Mouse (Mus musculus) leukemia stem cell, adult 10-12 weeks (primary cell): Measurements from ENCODE around the gene Serpine1. TPM values are rescaled to one million over a fixed set of nuclear protein-coding genes. Genes with fewer than 3 reads are reported as not detected.

Experiments
- polyA plus RNA-seq: library from polyadenylated mRNA; stranded (reverse); fragments of >175 nt; gene quantifications from 2 replicates; pipeline ENCODE4 v1.2.3, GENCODE M21; 2012; ENCODE audit warnings: low replicate concordance

Gene Serpine1
- polyA plus RNA-seq: 0.62 and 0.82 TPM in 2 replicates

DNA sequence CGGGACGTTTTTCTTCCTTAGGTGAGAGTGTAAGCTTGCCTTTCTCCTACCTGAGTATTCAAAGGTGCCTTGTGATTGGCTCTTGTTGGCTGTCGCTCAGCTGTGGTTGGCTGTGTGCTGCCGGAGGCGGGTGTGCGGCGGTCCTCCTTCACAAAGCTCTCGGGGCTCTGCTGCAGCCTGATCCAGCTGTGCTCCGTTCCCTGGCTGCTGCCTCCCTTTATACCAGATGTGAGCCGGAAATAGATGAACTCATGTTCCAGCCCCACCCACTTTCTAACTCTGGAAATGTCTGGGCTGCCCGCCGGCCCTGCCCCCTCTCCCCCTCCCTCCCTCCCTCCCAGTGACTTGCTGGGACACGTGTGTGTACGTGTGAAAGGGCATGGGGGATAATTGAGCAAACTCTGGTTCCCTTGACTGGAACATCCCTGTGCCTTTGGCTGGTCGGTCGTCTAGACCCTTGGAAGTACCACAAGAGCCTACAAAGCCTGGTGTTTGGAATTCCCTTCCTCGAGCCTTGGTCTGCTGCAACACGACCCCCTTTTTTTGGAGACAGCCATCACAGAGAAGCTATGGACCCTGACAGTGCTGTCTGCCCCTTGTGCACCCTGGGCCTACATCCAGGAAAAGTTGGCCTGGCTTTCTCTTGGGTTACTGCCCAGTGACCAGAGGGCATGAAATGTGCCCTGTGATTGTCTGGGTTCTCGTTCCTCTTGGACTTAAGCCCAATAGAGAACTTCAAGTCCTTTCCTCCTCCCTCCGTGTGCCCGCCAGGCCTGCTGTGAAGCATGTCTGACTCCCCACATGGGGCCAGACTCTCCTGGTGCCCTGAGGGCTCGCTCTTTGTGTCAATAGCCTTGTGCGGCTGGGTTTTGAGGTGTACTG is at the start of gene Serpine1:
Serpine1 (minus strand) TSS at position 190 of the 882 bp plus-strand sequence.

GRCm38 (mm10) chr5:137115866-137116847 is 44.1 kb upstream of the Serpine1 start, which contains the start of gene Trim56:
Trim56 (minus strand) TSS chr5:137116209.

DNA sequence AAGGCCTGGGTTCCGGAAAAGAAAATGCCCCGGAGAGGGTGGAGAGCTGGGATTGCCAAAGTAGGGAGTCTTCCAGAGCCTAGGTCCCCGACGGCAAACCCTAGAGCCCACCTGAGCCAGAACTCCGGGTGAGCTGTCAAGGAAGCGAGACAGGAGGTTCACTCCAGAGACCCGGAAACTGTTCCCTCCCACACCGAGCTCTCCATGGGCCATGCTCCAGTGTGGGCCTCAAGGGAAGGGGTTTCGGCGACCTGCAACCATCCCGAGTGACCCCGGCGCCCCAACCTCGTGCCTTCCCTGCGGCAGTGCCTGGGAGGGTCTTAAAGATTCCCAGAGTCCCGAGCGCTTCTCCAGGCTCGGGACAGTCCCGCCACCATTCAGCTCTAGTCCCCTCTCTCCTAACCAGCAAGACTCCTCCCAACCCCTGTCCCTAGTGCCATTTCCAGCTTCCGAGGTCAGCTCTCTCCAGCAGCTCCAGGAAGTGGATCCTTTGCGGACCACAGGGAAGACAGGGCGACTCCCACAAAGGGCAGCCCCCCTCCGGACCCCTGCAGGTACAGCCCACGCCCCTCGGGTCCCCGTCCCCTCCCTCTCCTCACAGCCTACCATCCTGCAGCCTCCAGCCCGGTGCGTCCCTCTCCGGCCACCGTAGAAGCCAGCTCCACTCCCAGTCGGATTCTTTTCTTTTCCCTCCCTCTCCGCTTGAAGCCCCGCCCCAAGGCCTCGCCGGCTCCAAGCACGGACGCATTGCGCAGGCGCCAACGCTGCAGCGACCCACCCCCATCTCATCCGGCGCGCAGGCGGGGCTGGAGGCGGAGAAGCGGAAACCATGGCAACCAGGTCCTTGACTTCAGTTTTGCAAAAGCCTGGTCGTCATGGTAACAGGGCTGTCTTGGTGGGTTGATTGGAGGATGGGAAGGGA is 26.4 kb downstream of the Serpine1 start, which contains the start of gene Ap1s1:
Ap1s1 (minus strand) TSS at position 734 of the 922 bp plus-strand sequence.

GRCm38 (mm10) chr5:137026092-137026491 is 46.0 kb downstream of the Serpine1 start, which contains the start of gene Vgf:
Vgf (plus strand) TSS chr5:137026392.

Other genes starting within 250 kb of the Serpine1 start
- 0.18 and 0.23 TPM in 2 replicates for gene Col26a1, start 189.1 kb downstream of the Serpine1 start, polyA plus RNA-seq
- gene Ift22, start 164.1 kb downstream of the Serpine1 start, polyA plus RNA-seq: 1.0 and 4.7 TPM in 2 replicates
- gene Fis1, start 119.0 kb downstream of the Serpine1 start, polyA plus RNA-seq: 876 and 1,603 TPM in 2 replicates
- 4.3 TPM in 1 of 2 replicates, not detected in the other for gene Cldn15, start 105.7 kb downstream of the Serpine1 start, polyA plus RNA-seq
- gene Plod3, start 85.2 kb downstream of the Serpine1 start, polyA plus RNA-seq: 56.9 and 57.1 TPM in 2 replicates
- gene Znhit1, start 84.2 kb downstream of the Serpine1 start, polyA plus RNA-seq: 85.8 and 198 TPM in 2 replicates
- gene Vgf, start 45.9 kb downstream of the Serpine1 start, polyA plus RNA-seq: 0.15 and 1.3 TPM in 2 replicates
- gene Ap1s1, start 26.1 kb downstream of the Serpine1 start, polyA plus RNA-seq: 153 and 182 TPM in 2 replicates
- gene Trim56, start 43.9 kb upstream of the Serpine1 start, polyA plus RNA-seq: 11.5 and 33.4 TPM in 2 replicates
- not detected in 2 replicates for gene Muc3, start 77.1 kb upstream of the Serpine1 start, polyA plus RNA-seq
- gene Muc3a, start 140.1 kb upstream of the Serpine1 start, polyA plus RNA-seq: 0.12 TPM in 1 of 2 replicates, not detected in the other
- 42.7 and 57.4 TPM in 2 replicates for gene Ache, start 215.3 kb upstream of the Serpine1 start, polyA plus RNA-seq
- gene Ufsp1, start 222.4 kb upstream of the Serpine1 start, polyA plus RNA-seq: 14.7 and 19.7 TPM in 2 replicates
- gene Srrt, start 235.4 kb upstream of the Serpine1 start, polyA plus RNA-seq: 437 and 506 TPM in 2 replicates
- 32.1 and 38.4 TPM in 2 replicates for gene Trip6, start 242.1 kb upstream of the Serpine1 start, polyA plus RNA-seq